Mouse (Mus musculus) neural tube, embryonic 11.5 days (tissue): ENCODE results near the gene Prss44. TPM values are rescaled to one million over a fixed set of nuclear protein-coding genes. Genes with fewer than 3 reads are reported as not detected.
"Not testable (repeated sequence)": the region's sequence is repeated elsewhere in the genome, so short reads cannot be mapped to it uniquely, and the experiment has no call there.

ENCODE experiments used
- ATAC-seq: fragments of 200-750 bp; cut with Nextera tagmentation; 2 replicates; pipeline ENCODE4 v1.8.0; 2017; ENCODE audit warnings: moderate number of reproducible peaks, mild to moderate bottlenecking, moderate TSS enrichment, moderate library complexity; ENCODE audit not compliant: insufficient read depth, low FRiP score, low TSS enrichment
- DNase-seq: peaks from one replicate; pipeline ENCODE4 v3.0.0-alpha.2; 2015; ENCODE audit warnings: low spot score
- H3K27ac ChIP-seq: fragments of 300-500 bp; sonication (generic); 2 replicates; pipeline ENCODE4 v1.5.1; 2014; ENCODE audit warnings: low read depth, mild to moderate bottlenecking, low read length
- H3K27me3 ChIP-seq: fragments of 300-500 bp; sonication (generic); 2 replicates; pipeline ENCODE4 v1.6.1; 2014; ENCODE audit warnings: mild to moderate bottlenecking, low read length, mixed read lengths; ENCODE audit not compliant: control insufficient read depth, insufficient read depth
- H3K36me3 ChIP-seq: fragments of 300-500 bp; sonication (generic); 2 replicates; pipeline ENCODE4 v1.6.1; 2014; ENCODE audit warnings: mild to moderate bottlenecking, low read length, moderate library complexity, mixed read lengths; ENCODE audit not compliant: control insufficient read depth, insufficient read depth
- H3K4me1 ChIP-seq: fragments of 300-500 bp; sonication (generic); 2 replicates; pipeline ENCODE4 v1.6.1; 2014; ENCODE audit warnings: low read length, mixed read lengths; ENCODE audit not compliant: control insufficient read depth, insufficient read depth
- H3K4me2 ChIP-seq: fragments of 300-500 bp; sonication (generic); 2 replicates; pipeline ENCODE4 v1.6.1; 2014; ENCODE audit warnings: low read depth, mild to moderate bottlenecking, moderate library complexity
- H3K4me3 ChIP-seq: fragments of 300-500 bp; sonication (generic); 2 replicates; pipeline ENCODE4 v1.5.1; 2014; ENCODE audit warnings: low read depth, low read length
- H3K9ac ChIP-seq: fragments of 300-500 bp; sonication (generic); 2 replicates; pipeline ENCODE4 v1.6.1; 2014; ENCODE audit warnings: mild to moderate bottlenecking, low read length
- H3K9me3 ChIP-seq: fragments of 300-500 bp; sonication (generic); 2 replicates; pipeline ENCODE4 v1.6.1; 2016; ENCODE audit warnings: low read length; ENCODE audit not compliant: control insufficient read depth
- WGBS: fragments of 180-500 bp; shearing (Covaris S2); extraction: QIAGEN DNeasy Blood & Tissue Kit; methylation state at CpG from one replicate; pipeline ENCODE4 v1.1.7; 2014; 5-methylcytosine and 5-hydroxymethylcytosine counted together
- polyA plus RNA-seq: library from polyadenylated mRNA; unstranded; fragments of >200 nt; fragmentation: Nextera tagmentation; extraction: Ambion mirVana; gene quantifications from 2 replicates; pipeline ENCODE4 v1.2.1, GENCODE M21; 2014

The Prss44 gene
- polyA plus RNA-seq, 1 experiment from 2014 or later = not detected

DNA sequence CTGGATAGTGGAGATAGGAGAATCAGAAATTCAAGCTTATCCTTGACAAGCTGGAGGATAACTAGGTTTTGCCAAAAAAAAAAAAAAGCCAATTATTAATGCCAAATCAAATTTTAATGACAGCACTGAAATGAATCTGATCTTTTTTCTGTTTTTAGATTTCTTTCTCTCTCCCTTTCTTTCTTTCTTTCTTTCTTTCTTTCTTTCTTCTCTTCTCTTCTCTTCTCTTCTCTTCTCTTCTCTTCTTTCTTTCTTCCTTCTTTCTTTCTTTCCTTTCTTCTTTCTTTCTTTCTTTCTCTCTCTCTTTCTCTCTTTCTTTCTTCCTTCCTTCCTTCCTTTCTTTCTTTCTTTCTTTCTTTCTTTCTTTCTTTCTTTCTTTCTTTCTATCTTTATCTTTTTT is 6.8 kb downstream of the Prss44 start:
- not testable (repeated sequence) for DNase-seq, H3K27me3 ChIP-seq, H3K36me3 ChIP-seq, H3K9me3 ChIP-seq, H3K4me2 ChIP-seq, ATAC-seq, H3K27ac ChIP-seq, H3K9ac ChIP-seq, H3K4me3 ChIP-seq, H3K4me1 ChIP-seq

DNA sequence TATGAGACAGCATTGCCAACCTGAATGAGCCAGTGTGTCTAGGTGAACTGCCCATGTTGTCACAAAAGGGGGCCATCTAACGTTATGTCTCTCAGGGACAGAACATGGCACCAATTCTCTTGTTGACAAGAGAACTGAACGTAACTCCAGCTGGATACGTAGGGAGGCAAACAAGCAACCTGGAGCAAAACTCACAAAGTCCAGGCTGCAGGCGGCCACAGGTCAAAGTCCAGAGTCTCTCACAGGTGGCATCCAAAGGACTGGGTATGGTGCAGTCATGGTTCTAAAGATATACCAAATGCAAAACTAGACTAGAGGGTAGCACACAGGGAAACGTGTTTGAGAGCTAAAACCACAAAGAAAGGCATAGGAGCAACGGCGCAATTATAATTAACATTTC is 7.6 kb downstream of the Prss44 start:
- Histone ChIP-seq H3K4me3 (no peak overlapping the region), H3K27ac (no peak overlapping the region), H3K9ac (no peak overlapping the region), H3K4me2 (no peak overlapping the region), H3K36me3 (no peaks in the 10 kb centered on the region), H3K27me3 (no peaks in the 10 kb centered on the region), H3K9me3 (no peaks in the 10 kb centered on the region), H3K4me1 (no peaks in the 10 kb centered on the region)
- no peak for DNase-seq
- WGBS = 85% methylated on average over 7 of the region's 7 CpGs
- ATAC-seq = no peak

DNA sequence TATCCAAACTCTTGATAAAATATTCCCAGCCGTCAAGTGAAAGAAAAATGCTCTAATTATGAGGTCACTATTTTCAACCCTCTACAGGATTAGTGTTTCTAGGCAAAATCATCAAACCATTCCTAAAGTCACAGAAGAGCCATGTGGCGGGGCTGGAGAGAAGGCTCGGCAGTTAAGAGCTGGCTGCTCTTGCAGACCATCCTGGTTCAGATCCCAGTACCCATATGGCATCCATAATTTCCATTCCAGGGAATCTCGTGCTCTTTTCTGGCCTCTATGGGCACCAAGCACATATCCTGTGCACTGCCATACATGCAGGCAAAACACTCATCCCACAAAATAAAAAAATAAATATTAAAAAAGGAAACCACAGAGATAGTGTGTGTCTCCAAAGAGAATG is 11.6 kb downstream of the Prss44 start:
- H3K9ac ChIP-seq = no peak overlapping the region
- no peak for ATAC-seq
- no peaks in the 10 kb centered on the region for H3K9me3 ChIP-seq
- H3K27ac ChIP-seq = no peak overlapping the region
- no peak for DNase-seq
- no peaks in the 10 kb centered on the region for H3K4me1 ChIP-seq
- 95% methylated on average over 4 of the region's 4 CpGs for WGBS
- H3K36me3 ChIP-seq = no peaks in the 10 kb centered on the region
- H3K4me2 ChIP-seq = no peak overlapping the region
- H3K27me3 ChIP-seq = no peaks in the 10 kb centered on the region
- H3K4me3 ChIP-seq = no peak overlapping the region

DNA sequence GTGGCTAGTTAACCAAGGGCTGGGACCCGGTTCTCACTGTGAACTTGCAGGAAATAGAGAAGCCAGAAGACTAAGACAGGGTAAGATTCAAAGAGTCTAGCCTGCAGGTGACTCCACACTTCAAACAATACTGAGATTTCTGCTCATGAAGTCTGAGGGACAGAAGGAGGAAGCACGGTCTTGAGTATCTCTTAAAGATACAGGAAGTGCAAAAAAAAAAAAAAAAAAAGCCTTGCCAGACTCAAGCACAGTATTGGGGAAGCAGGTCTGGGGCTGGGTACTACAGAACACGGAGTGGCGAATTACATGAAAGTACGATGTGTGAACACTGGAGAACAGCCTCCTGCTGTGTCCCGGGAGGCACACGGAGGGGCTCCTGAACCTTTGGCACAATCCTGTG is 12.0 kb downstream of the Prss44 start:
- H3K9ac ChIP-seq = no peak overlapping the region
- DNase-seq (no peak), ATAC-seq (no peak)
- no peaks in the 10 kb centered on the region for H3K4me1 ChIP-seq
- H3K36me3 ChIP-seq = no peaks in the 10 kb centered on the region
- no peaks in the 10 kb centered on the region for H3K27me3 ChIP-seq
- H3K4me3 ChIP-seq = no peak overlapping the region
- no peak overlapping the region for H3K4me2 ChIP-seq
- no peaks in the 10 kb centered on the region for H3K9me3 ChIP-seq
- H3K27ac ChIP-seq = no peak overlapping the region
- WGBS = 71% methylated on average over 7 of the region's 7 CpGs

DNA sequence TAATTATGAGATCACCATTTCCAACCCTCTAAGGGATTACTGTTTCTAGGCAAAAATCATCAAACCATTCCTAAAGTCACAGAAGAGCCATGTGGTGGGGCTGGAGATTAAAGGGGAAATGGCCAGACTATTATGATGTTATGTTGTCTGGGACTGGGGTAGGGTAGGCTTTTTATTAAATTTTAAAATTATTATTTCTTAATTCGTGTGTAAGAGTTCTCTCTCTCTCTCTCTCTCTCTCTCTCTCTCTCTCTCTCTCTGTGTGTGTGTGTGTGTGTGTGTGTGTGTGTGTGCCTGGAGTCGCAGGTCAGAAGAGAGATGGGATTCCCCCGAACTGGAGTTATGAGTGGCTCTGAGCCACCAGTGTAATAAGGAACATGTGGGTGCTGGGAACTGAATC is 12.6 kb downstream of the Prss44 start, which contains the start of gene Prss43:
TSS of gene Prss43 (plus strand) at position 301 of the 400 bp plus-strand sequence.
- no peak for ATAC-seq
- no peak for DNase-seq
- no peaks in the 10 kb centered on the region for H3K9me3 ChIP-seq
- WGBS = 74% methylated on average over 3 of the region's 3 CpGs
- H3K9ac ChIP-seq = no peak within 1 kb of the TSS
- no peaks in the 10 kb centered on the region for H3K27me3 ChIP-seq
- no peak within 1 kb of the TSS for H3K4me3 ChIP-seq
- no peak within 1 kb of the TSS for H3K27ac ChIP-seq
- no peaks in the 10 kb centered on the region for H3K4me1 ChIP-seq
- H3K36me3 ChIP-seq = no peaks in the 10 kb centered on the region
- no peak within 1 kb of the TSS for H3K4me2 ChIP-seq

DNA sequence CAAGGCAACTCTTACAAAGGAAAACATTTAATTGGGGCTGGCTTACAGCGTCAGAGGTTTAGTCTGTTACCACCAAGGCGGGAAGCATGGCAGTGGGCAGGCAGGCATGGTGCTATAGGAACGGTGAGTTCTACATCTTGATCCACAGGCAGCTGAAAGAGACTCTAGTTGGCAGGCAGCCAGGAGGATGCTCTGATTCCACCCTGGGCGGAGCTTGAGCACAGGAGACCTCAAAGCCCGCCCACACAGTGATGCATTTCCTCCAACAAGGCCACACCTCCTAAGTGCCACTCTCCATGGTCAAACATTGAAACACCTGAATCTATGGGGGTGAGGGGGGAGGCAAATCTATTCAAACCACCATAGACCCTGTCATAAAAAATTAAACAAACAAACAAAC is 19.2 kb downstream of the Prss44 start:
- H3K9ac ChIP-seq = no peak overlapping the region
- no peaks in the 10 kb centered on the region for H3K36me3 ChIP-seq
- H3K4me3 ChIP-seq = no peak overlapping the region
- WGBS = 84% methylated on average over 5 of the region's 5 CpGs
- DNase-seq = no peak
- H3K27ac ChIP-seq = no peak overlapping the region
- no peaks in the 10 kb centered on the region for H3K4me1 ChIP-seq
- H3K9me3 ChIP-seq = no peaks in the 10 kb centered on the region
- ATAC-seq = no peak
- no peaks in the 10 kb centered on the region for H3K27me3 ChIP-seq
- H3K4me2 ChIP-seq = no peak overlapping the region

DNA sequence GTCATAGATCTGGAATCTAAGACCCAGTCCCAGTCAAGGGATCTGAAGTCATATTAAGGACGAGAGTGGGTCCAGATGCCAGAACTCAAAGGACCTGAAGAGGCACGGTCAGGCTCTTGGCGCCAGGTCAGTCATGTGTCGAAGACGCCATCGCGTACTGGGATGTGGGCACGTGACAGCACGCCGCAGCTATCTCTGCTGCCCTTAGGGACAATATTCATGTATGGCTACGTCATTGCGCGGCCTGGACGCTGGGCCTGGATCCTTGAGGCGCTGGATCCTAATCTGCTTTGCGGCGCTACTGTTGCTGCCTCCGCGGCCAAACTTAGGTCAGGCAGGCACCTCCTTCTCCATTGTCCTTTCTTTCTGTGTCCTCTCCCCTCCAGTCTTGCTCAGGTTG is 20.6 kb downstream of the Prss44 start, which contains the start of gene Prss45:
TSS of gene Prss45 (plus strand) at position 178 of the 400 bp plus-strand sequence.
- no peaks in the 10 kb centered on the region for H3K9me3 ChIP-seq
- no peak within 1 kb of the TSS for H3K4me3 ChIP-seq
- no peaks in the 10 kb centered on the region for H3K4me1 ChIP-seq
- no peak within 1 kb of the TSS for H3K4me2 ChIP-seq
- no peak within 1 kb of the TSS for H3K9ac ChIP-seq
- H3K27ac ChIP-seq = no peak within 1 kb of the TSS
- 82% methylated on average over 19 of the region's 19 CpGs for WGBS
- H3K27me3 ChIP-seq = no peaks in the 10 kb centered on the region
- DNase-seq = no peak
- ATAC-seq = no peak
- H3K36me3 ChIP-seq = no peaks in the 10 kb centered on the region

DNA sequence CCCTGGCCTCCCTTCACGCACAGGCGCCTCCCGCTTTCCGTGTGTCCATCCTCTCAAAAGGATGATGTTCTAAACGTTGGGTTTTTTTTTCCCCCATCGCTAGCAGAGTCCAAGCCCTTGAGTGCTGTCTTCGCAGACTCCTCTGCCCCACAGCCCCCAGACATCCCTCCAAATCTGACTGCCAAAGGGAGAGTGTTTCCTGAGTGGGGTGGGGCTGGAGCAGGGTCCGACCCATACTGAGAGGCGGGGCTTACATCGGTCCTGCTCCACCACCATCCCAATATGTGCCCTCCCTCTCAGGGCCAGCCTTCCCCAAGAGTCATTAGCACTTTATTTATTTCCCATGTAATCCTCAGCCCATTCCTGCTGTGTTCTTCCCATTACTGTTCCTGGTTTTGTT is 21.2 kb downstream of the Prss44 start:
- Histone ChIP-seq H3K9ac (no peak overlapping the region), H3K27ac (no peak overlapping the region), H3K4me2 (no peak overlapping the region), H3K36me3 (no peaks in the 10 kb centered on the region), H3K9me3 (no peaks in the 10 kb centered on the region), H3K27me3 (no peaks in the 10 kb centered on the region), H3K4me3 (no peak overlapping the region), H3K4me1 (no peaks in the 10 kb centered on the region)
- DNase-seq = no peak
- 42% methylated on average over 10 of the region's 10 CpGs for WGBS
- ATAC-seq = no peak

DNA sequence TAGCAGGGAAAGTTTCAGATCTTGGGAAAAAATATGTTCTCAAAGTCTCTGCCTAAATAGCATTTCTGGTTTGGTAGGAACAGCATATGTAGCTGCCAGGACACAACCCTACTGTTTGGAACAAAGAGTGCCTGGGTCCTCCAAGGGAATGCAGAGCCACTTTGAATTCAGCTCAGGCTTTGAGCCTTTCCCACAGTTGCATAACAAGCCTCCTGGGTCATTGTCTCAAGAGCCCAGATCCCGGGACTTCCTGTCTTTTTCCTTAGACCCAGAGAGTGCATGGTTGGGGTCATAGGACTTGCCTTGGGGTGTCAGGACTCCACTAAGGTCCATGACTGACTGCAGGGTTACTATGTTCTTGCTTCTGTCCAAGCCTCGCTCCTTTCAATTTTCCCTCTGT is 22.3 kb downstream of the Prss44 start:
- no peaks in the 10 kb centered on the region for H3K27me3 ChIP-seq
- no peaks in the 10 kb centered on the region for H3K9me3 ChIP-seq
- no peak overlapping the region for H3K4me3 ChIP-seq
- H3K9ac ChIP-seq = no peak overlapping the region
- ATAC-seq (no peak), DNase-seq (no peak)
- no peak overlapping the region for H3K27ac ChIP-seq
- H3K4me2 ChIP-seq = no peak overlapping the region
- no peaks in the 10 kb centered on the region for H3K36me3 ChIP-seq
- H3K4me1 ChIP-seq = no peaks in the 10 kb centered on the region
- 64% methylated on average over 2 of the region's 2 CpGs for WGBS
